Mouse (Mus musculus) embryonic facial prominence, embryonic 14.5 days (tissue): ENCODE data around the gene Prkcz. TPM values are rescaled to one million over a fixed set of nuclear protein-coding genes. Genes with fewer than 3 reads are reported as not detected.

ENCODE experiments used
- ATAC-seq: fragments of 200-750 bp; cut with Nextera tagmentation; 2 replicates; pipeline ENCODE4 v1.8.0; 2017; ENCODE audit warnings: low read depth, moderate number of reproducible peaks, moderate TSS enrichment
- DNase-seq: peaks from one replicate; pipeline ENCODE4 v3.0.0-alpha.2; 2015; ENCODE audit warnings: low spot score
- H3K27ac ChIP-seq: fragments of 300-500 bp; sonication (generic); replicated peaks from 2 replicates; pipeline ENCODE4 v1.5.1; 2014; ENCODE audit warnings: low read depth, mild to moderate bottlenecking, low read length, moderate library complexity
- H3K27me3 ChIP-seq: fragments of 300-500 bp; sonication (generic); replicated peaks from 2 replicates; pipeline ENCODE4 v1.6.1; 2014; ENCODE audit warnings: low read length; ENCODE audit not compliant: control insufficient read depth, insufficient read depth
- H3K36me3 ChIP-seq: fragments of 300-500 bp; sonication (generic); 2 replicates; pipeline ENCODE4 v1.6.1; 2014; ENCODE audit warnings: low read length, mixed read lengths; ENCODE audit not compliant: control insufficient read depth, insufficient read depth
- H3K4me1 ChIP-seq: fragments of 300-500 bp; sonication (generic); 2 replicates; pipeline ENCODE4 v1.6.1; 2014; ENCODE audit warnings: antibody characterized with exemption, low read length; ENCODE audit not compliant: control insufficient read depth, insufficient read depth
- H3K4me2 ChIP-seq: fragments of 300-500 bp; sonication (generic); 2 replicates; pipeline ENCODE4 v1.6.1; 2014; ENCODE audit warnings: low read depth, mild to moderate bottlenecking, low read length, moderate library complexity, mixed read lengths
- H3K4me3 ChIP-seq: fragments of 300-500 bp; sonication (generic); 2 replicates; pipeline ENCODE4 v1.5.1; 2014; ENCODE audit warnings: low read depth, mild to moderate bottlenecking, low read length
- H3K9ac ChIP-seq: fragments of 300-500 bp; sonication (generic); 2 replicates; pipeline ENCODE4 v1.6.1; 2014; ENCODE audit warnings: low read depth, mild to moderate bottlenecking, low read length, moderate library complexity, mixed read lengths
- H3K9me3 ChIP-seq: fragments of 300-500 bp; sonication (generic); 2 replicates; pipeline ENCODE4 v1.6.1; 2016; ENCODE audit warnings: low read length; ENCODE audit not compliant: control insufficient read depth
- WGBS: fragments of 180-500 bp; shearing (Covaris S2); extraction: QIAGEN DNeasy Blood & Tissue Kit; methylation state at CpG from one replicate; pipeline ENCODE4 v1.1.7; 2014; 5-methylcytosine and 5-hydroxymethylcytosine counted together
- polyA plus RNA-seq: library from polyadenylated mRNA; unstranded; fragments of >200 nt; fragmentation: Nextera tagmentation; extraction: Ambion mirVana; gene quantifications from 2 replicates; pipeline ENCODE4 v1.2.1, GENCODE M21; 2014

The Prkcz gene
- polyA plus RNA-seq, 1 experiment from 2014 or later = 9.8 TPM

DNA sequence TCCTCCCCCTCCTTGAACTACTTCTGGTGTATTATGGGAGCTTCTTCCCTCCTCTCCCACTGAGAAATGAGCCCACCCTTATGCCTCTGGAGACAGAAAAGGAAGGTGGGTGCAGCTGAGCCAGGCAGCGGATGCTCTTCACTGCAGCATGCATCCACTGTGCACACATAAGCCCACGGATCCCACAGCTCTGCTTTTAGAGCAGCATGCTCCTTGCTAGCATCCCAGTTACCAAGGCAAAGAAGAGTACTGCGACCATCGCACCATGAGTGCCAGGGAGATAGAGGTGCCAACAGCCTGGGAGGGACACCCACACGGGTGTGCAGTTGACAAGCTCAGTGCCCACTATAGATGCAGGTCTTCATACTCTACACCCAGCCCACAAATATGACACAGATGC is 34.3 kb upstream of the Prkcz start:
- no peak for DNase-seq
- WGBS = 81% methylated on average over 5 of the region's 5 CpGs
- H3K4me2 ChIP-seq = no peak overlapping the region

DNA sequence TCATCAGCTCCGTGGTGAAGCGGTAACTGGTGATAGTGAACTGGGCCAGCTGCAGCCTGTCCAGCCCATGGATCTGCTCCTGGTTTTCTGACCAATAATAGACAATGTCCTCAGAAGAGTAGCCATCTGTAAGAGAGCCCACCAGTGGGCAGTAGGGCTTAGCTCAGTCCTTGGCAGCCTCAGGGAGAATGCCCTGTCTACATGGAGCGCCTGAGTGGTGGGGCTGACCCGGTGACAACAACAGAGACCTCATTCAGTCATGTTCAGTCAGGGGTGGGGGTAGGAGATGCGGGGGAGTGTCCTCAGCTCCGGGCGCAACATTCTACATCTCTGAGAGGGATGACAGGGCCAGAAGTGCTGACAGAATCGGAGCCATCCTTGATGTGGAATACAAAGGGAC is 26.0 kb upstream of the Prkcz start:
- Histone ChIP-seq H3K27ac (no peak overlapping the region), H3K9ac (no peak overlapping the region), H3K36me3 (no peaks in the 10 kb centered on the region), H3K9me3 (no peaks in the 10 kb centered on the region), H3K27me3 (peaks cover 3% of the 10 kb centered on the region; the same call in 1 of the 2 replicates), H3K4me1 (no peaks in the 10 kb centered on the region), H3K4me3 (no peak overlapping the region), H3K4me2 (no peak overlapping the region)
- 55% methylated on average over 8 of the region's 8 CpGs for WGBS
- ATAC-seq = no peak
- no peak for DNase-seq

More for the DNA sequence above, 34.3 kb upstream of the Prkcz start:
- Histone ChIP-seq H3K27me3 (peaks cover 40% of the 10 kb centered on the region), H3K36me3 (no peaks in the 10 kb centered on the region), H3K9ac (no peak overlapping the region), H3K4me3 (no peak overlapping the region), H3K4me1 (peaks cover 3% of the 10 kb centered on the region; the same call in 1 of the 2 replicates), H3K27ac (no peak overlapping the region), H3K9me3 (no peaks in the 10 kb centered on the region)
- ATAC-seq = no peak

- H3K4me2 ChIP-seq = no peak overlapping the region
- H3K4me1 ChIP-seq = no peaks in the 10 kb centered on the region
- H3K27ac ChIP-seq = no peak overlapping the region
- H3K36me3 ChIP-seq = no peaks in the 10 kb centered on the region
- no peaks in the 10 kb centered on the region for H3K9me3 ChIP-seq
- no peak overlapping the region for H3K4me3 ChIP-seq
- 75% methylated on average over 4 of the region's 4 CpGs for WGBS
- DNase-seq (no peak), ATAC-seq (no peak)
- H3K27me3 ChIP-seq = no peaks in the 10 kb centered on the region
- H3K9ac ChIP-seq = no peak overlapping the region
Observed at GRCm38 (mm10) chr4:155383326-155383725, 22.2 kb upstream of the Prkcz start.

DNA sequence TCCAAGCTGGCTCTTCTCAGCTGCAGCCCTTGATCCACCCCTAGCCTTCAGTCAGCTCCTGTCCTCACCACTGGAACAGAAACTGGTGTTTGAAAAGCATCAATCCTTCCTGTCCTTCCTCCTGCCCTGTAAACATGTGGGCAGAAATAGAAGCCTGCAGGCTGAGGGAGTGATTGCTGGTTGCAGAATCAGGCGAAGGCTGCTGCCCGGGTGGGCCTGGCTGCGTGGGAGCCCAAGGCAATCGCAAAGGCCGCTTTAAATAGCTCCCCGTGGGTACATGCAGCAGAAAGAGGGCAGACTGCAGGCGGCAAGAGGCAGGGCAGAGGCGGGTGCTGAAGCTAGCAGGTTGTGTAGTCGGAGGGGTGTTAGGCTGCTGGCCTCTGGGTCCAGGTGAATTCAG is 21.6 kb upstream of the Prkcz start:
- H3K27me3 ChIP-seq = no peaks in the 10 kb centered on the region
- no peak for ATAC-seq

GRCm38 (mm10) chr4:155381974-155382373 is 20.8 kb upstream of the Prkcz start:
- no peak overlapping the region for H3K4me3 ChIP-seq
- H3K4me2 ChIP-seq = no peak overlapping the region
- H3K4me1 ChIP-seq = no peaks in the 10 kb centered on the region
- no peaks in the 10 kb centered on the region for H3K36me3 ChIP-seq
- H3K27me3 ChIP-seq = no peaks in the 10 kb centered on the region
- DNase-seq (no peak), ATAC-seq (no peak)
- no peaks in the 10 kb centered on the region for H3K9me3 ChIP-seq
- 60% methylated on average over 7 of the region's 7 CpGs for WGBS
- no peak overlapping the region for H3K27ac ChIP-seq
- no peak overlapping the region for H3K9ac ChIP-seq

More for the DNA sequence above, 21.6 kb upstream of the Prkcz start:
- Histone ChIP-seq H3K9me3 (no peaks in the 10 kb centered on the region), H3K27ac (no peak overlapping the region), H3K4me2 (no peak overlapping the region), H3K36me3 (no peaks in the 10 kb centered on the region), H3K4me1 (no peaks in the 10 kb centered on the region), H3K9ac (no peak overlapping the region), H3K4me3 (no peak overlapping the region)
- 27% methylated on average over 9 of the region's 9 CpGs for WGBS
- DNase-seq = no peak

- ATAC-seq (no peak), DNase-seq (no peak)
- no peaks in the 10 kb centered on the region for H3K4me1 ChIP-seq
- H3K4me2 ChIP-seq = no peak overlapping the region
- no peak overlapping the region for H3K27ac ChIP-seq
- H3K4me3 ChIP-seq = no peak overlapping the region
- H3K9me3 ChIP-seq = no peaks in the 10 kb centered on the region
- H3K27me3 ChIP-seq = no peaks in the 10 kb centered on the region
- H3K36me3 ChIP-seq = no peaks in the 10 kb centered on the region
- 76% methylated on average over 5 of the region's 5 CpGs for WGBS
- no peak overlapping the region for H3K9ac ChIP-seq
Observed at GRCm38 (mm10) chr4:155371797-155372735, 10.9 kb upstream of the Prkcz start.

- DNase-seq = no peak
- H3K27me3 ChIP-seq = no peaks in the 10 kb centered on the region
- H3K9ac ChIP-seq = no peak overlapping the region
- no peaks in the 10 kb centered on the region for H3K36me3 ChIP-seq
- no peak for ATAC-seq
- 79% methylated on average over 15 of the region's 15 CpGs for WGBS
- H3K4me3 ChIP-seq = no peak overlapping the region
- H3K9me3 ChIP-seq = no peaks in the 10 kb centered on the region
- H3K27ac ChIP-seq = no peak overlapping the region
- H3K4me1 ChIP-seq = no peaks in the 10 kb centered on the region
- no peak overlapping the region for H3K4me2 ChIP-seq
Observed at GRCm38 (mm10) chr4:155370737-155371715, 9.9 kb upstream of the Prkcz start.

- Histone ChIP-seq H3K4me3 (no peak overlapping the region), H3K9me3 (no peaks in the 10 kb centered on the region), H3K4me1 (no peaks in the 10 kb centered on the region), H3K9ac (no peak overlapping the region), H3K27ac (no peak overlapping the region), H3K4me2 (no peak overlapping the region), H3K27me3 (peaks cover 13% of the 10 kb centered on the region; the same call in 1 of the 2 replicates), H3K36me3 (no peaks in the 10 kb centered on the region)
- 27% methylated on average over 12 of the region's 12 CpGs for WGBS
- DNase-seq (peak; percentile 39), ATAC-seq (no peak)
Observed at GRCm38 (mm10) chr4:155368684-155369083, 7.5 kb upstream of the Prkcz start.
